Mouse (Mus musculus) natural killer cell, adult 2 months (primary cell): ENCODE results near the gene Gm42906.

Experiments used
- DNase-seq, 2 experiments: peaks; one replicate each; pipeline ENCODE4 v3.0.0; 2022; ENCODE audit warnings: low spot score in 2 of 2

Gm42906 gene

GRCm38 (mm10) chr5:151069569-151069968, 358.4 kb downstream of the Gm42906 start:
- DNase-seq, result no peak

- DNase-seq, result no peak
Measured at GRCm38 (mm10) chr5:151066016-151066415, 361.9 kb downstream of the Gm42906 start.

- no peak for DNase-seq
Measured at GRCm38 (mm10) chr5:151065228-151065627, 362.7 kb downstream of the Gm42906 start.

GRCm38 (mm10) chr5:151061942-151062341, 366.0 kb downstream of the Gm42906 start:
- DNase-seq, result no peak

GRCm38 (mm10) chr5:151060476-151060875, 367.5 kb downstream of the Gm42906 start:
- DNase-seq, result no peak

- DNase-seq, result no peak
Measured at GRCm38 (mm10) chr5:151059772-151060171, 368.2 kb downstream of the Gm42906 start.

GRCm38 (mm10) chr5:151059352-151059751, 368.6 kb downstream of the Gm42906 start:
- DNase-seq, result no peak

GRCm38 (mm10) chr5:151057716-151058115, 370.2 kb downstream of the Gm42906 start:
- DNase-seq, result no peak

GRCm38 (mm10) chr5:151056920-151057294, 371.1 kb downstream of the Gm42906 start:
- DNase-seq, result no peak

- no peak for DNase-seq
Measured at GRCm38 (mm10) chr5:151056255-151056919, 371.6 kb downstream of the Gm42906 start.

GRCm38 (mm10) chr5:151055426-151056090, 372.4 kb downstream of the Gm42906 start:
- DNase-seq, result no peak

- no peak for DNase-seq
Measured at GRCm38 (mm10) chr5:151054743-151055114, 373.2 kb downstream of the Gm42906 start.

GRCm38 (mm10) chr5:151054100-151054742, 373.7 kb downstream of the Gm42906 start:
- no peak for DNase-seq

GRCm38 (mm10) chr5:151053190-151053589, 374.8 kb downstream of the Gm42906 start:
- no peak for DNase-seq

GRCm38 (mm10) chr5:151052331-151052730, 375.6 kb downstream of the Gm42906 start:
- DNase-seq, result no peak

- DNase-seq, result no peak
Measured at GRCm38 (mm10) chr5:151047488-151047887, 380.5 kb downstream of the Gm42906 start.

- DNase-seq, result no peak
Measured at GRCm38 (mm10) chr5:151046917-151047316, 381.0 kb downstream of the Gm42906 start.

- no peak for DNase-seq
Measured at GRCm38 (mm10) chr5:151046131-151046530, 381.8 kb downstream of the Gm42906 start.

GRCm38 (mm10) chr5:151042911-151043310, 385.1 kb downstream of the Gm42906 start:
- DNase-seq, result no peak

GRCm38 (mm10) chr5:151037871-151038270, 390.1 kb downstream of the Gm42906 start:
- no peak for DNase-seq

GRCm38 (mm10) chr5:151034715-151035512, 393.0 kb downstream of the Gm42906 start:
- DNase-seq, result no peak

- DNase-seq, result no peak
Measured at GRCm38 (mm10) chr5:151028906-151029305, 399.1 kb downstream of the Gm42906 start.
